Mouse (Mus musculus) heart, adult 18-20 months (tissue): ENCODE data around the gene Gm10770. TPM values are rescaled to one million over a fixed set of nuclear protein-coding genes. Genes with fewer than 3 reads are reported as not detected.
"Not testable (repeated sequence)": the region's sequence is repeated elsewhere in the genome, so short reads cannot be mapped to it uniquely, and the experiment has no call there.

Experiments
- DNase-seq, 2 experiments: peaks; one replicate each; pipeline ENCODE4 v3.0.0; 2021 to 2022; ENCODE audit warnings: mixed read lengths in 1 of 2
- long read RNA-seq, 2 experiments: library from polyadenylated mRNA; stranded (forward); transcript quantifications; one replicate each; pipeline ENCODE4 v2.0.0; 2021
- total RNA-seq, 2 experiments: library from RNA; stranded (reverse); gene quantifications; 2 replicates each; pipeline ENCODE4 v1.2.3; 2021

Gm10770 gene
- not detected for total RNA-seq
- long read RNA-seq, experiment 1 = 0 reads
- long read RNA-seq, experiment 2 = 0 reads

- not testable (repeated sequence) for DNase-seq
Observed at GRCm38 (mm10) chr2:150179579-150179978, at the start of gene Gm10770. Gene Gm10770, minus strand, starts transcription at chr2:150179679.

- not testable (repeated sequence) for DNase-seq
Observed at GRCm38 (mm10) chr2:150223263-150223662, 43.8 kb upstream of the Gm10770 start.

DNA sequence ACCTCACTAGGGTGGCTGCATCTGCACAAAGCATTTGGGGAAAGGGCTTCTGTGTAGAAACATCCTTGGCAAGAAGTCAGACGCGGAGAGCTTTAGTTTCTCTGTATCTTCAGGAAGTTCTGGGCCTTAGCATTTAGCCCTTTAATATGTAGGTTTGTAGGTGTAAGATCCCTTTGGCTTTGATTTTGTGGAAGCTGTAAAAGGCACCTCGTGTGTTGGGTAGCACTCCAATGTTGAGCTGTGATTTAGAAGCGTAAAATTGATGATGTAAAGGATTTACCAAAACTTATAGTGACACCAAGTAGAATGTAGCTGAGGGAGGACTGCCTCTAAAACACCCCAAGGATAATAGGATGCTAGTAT, 38.9 kb upstream of the Gm10770 start:
- not testable (repeated sequence) for DNase-seq

DNA sequence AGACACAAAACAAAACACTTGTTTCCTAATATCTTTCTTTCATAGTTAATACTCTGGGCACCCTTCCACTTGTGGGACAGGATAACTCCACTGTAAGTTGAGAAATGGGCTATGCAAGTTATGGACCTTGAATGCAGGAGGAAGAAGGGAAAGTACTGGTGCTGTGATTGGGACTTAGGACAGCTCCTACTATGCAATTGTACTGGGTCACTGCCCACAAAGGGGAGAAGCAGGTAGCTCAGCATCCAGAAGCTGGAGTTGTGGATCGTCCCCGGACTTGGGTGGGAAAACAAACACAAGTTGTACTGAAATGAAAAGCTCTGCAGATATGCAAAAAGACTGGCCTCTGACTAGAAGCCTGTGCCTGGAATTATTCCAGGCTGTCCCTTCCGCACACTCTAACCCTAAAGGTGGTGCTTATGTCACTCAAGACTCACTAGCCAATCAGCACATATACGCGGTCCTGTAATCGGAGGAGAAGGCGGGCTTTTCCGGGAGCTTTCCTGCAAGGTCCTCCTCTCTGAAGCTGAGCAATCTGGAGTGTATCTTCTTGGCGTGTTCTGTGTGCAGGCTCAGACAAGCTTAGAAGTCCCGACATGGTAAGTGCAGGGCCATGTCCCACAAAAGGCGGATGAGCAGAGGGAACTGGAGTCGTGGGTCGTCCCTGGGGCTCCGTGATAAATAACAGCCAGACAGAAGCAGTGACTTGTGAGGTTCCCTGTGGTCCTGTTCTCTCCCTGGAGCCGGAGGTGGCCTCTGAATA, 38.3 kb upstream of the Gm10770 start, which contains the start of gene Zfp937:
Zfp937 (plus strand) TSS at position 474 of the 763 bp plus-strand sequence.
- peak; percentile 79 to 92 for DNase-seq

- DNase-seq = not testable (repeated sequence)
Observed at GRCm38 (mm10) chr2:150181570-150181999, 2.1 kb upstream of the Gm10770 start, which contains the start of gene Gm14139. Gene Gm14139, plus strand, starts transcription at chr2:150181755.

DNA sequence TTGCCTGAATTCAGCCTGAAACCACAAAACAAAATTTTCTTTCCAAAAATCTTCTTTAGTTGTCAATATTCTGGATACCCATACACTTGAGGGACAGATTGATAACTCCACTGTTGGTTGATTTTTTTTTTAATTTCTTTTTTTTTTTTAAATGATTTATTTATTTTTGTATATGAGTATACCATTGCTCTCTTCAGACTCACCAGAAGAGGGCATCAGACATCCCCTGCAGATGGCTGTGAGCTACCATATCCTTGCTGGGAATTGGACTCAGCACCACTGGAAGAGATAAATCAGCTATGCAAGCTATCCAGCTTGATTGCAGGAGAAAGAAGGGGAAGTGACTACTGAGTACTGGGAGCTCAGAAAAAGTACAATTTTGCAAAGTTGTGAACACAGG, 1.6 kb upstream of the Gm10770 start:
- not testable (repeated sequence) for DNase-seq

DNA sequence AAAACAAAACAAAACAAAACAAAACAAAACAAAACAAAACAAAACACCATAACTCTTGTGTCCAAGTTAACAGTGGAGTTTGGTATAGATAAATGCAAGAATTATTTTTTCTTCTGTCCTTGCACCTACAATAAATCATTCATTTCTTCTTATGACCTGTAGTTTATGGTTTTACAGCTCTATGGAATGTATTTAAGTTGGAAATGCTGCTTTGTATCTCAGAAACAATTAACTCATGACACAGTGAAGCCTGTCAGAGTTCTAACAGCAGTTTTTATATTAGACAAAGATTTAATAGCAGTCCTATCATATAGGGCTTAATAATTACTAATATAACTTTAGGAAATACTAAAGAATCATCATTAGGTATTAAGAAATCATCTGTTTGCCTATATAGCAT, 5.6 kb downstream of the Gm10770 start:
- no peak for DNase-seq

GRCm38 (mm10) chr2:150166703-150167102, 12.8 kb downstream of the Gm10770 start:
- no peak for DNase-seq

DNA sequence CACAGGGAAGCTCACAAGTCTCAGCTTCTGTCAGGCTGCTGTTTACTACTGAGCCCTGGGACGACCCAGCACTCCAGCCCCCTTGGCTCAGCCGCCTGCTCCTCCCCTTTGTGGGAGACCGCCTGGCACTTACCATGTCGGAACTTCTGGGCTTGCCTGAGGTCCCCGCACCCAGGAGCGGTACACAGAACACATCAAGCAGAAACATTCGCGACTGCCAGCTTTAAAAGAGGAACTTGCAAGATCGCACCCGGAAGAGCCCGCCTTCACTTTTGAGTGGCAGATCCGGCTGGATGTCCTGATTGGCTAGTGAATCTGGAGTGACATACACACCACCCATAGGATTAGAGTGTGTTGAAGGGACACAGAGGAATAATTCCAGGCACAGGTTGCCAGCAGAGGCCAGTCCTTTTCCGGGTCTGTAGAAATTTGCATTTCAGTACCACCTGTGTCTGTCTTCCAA, 43.0 kb downstream of the Gm10770 start, which contains the start of gene Zfp120:
Zfp120 (minus strand) TSS at position 274 of the 463 bp plus-strand sequence.
- peak; percentile 91 to 93 for DNase-seq

GRCm38 (mm10) chr2:150132773-150133172, 46.7 kb downstream of the Gm10770 start:
- no peak for DNase-seq

DNA sequence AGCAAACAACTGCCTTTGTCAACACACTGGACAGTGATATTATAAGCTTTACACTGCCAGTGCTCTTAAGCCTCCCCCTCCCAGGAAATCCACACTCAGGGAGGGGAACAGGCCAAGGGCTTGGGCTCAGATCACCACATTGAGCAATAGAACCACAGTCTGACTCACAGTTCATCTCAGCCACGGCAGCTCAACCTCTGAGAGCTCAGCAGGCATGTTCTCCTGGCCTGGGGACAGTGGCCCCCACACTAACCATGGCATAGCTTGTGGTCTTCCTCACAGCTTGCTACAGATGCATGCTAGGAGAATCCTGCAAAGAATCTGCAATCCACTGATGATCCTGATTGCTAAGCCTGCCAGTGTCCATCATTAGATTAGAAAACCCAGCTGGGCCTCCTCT, 47.5 kb downstream of the Gm10770 start:
- DNase-seq = not testable (repeated sequence)

Other genes starting within 250 kb of the Gm10770 start
- 1 to 10 TPM; 6.5 to 6.6 TPM for gene Zfp120, start 43.0 kb downstream of the Gm10770 start, total RNA-seq
- under 1 TPM in 1 of 2 experiments, not detected in 1; 0.17 TPM for gene Gm14139, start 2.1 kb upstream of the Gm10770 start, total RNA-seq
- gene Zfp937, start 38.4 kb upstream of the Gm10770 start, total RNA-seq = 1 to 10 TPM; 1.9 to 2.1 TPM
- gene Gm21994, start 75.9 kb upstream of the Gm10770 start, total RNA-seq = 1 to 10 TPM; 1.9 to 2.3 TPM
- under 1 TPM in 1 of 2 experiments, not detected in 1; 0.10 TPM for gene Gm14124, start 77.8 kb upstream of the Gm10770 start, total RNA-seq
- gene Gm10130, start 144.0 kb upstream of the Gm10770 start, total RNA-seq = 1 to 10 TPM; 2.0 to 2.6 TPM
- 1 to 10 TPM; 1.8 to 3.7 TPM for gene 3300002I08Rik, start 183.1 kb upstream of the Gm10770 start, total RNA-seq